Comparison of ENCODE assay signal across 8 mouse cellular contexts in the genomic region with DNA sequence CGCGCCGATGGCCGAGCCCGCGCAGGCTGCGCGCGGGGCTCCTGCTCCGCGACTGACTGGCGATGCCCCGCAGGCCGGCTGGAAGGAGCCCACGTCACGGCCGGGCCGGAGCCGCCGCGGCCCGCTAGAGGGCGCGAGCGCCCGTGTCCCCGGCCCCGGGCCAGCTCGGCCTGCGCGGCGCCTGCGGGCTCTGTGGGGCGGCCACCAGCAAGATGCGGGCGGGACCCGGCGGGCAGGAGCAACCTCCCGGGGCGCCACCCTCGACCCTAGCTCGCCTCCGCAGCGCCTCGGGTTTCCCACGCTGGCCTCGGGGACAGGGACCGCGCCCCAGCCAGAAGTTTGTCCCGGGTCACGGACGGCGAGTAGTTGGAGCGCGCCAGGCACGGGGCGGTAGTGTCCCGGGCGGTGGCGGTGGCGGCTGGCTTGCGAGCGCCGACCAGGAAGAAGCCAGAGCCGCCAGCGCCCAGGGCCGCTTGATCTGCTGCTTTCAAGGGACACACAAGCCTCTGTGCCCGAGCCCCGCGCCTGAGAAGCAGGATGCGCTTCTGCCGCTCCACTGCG. TPM values are rescaled to one million over a fixed set of nuclear protein-coding genes. Genes with fewer than 3 reads are reported as not detected.
DNase-seq lines count a peak whose midpoint lies in the region; ATAC-seq and TF ChIP-seq lines count a peak whose summit lies in the region.

Ptprm (minus strand) TSS at position 7 of the 561 bp plus-strand sequence.

- H3K4me1 ChIP-seq in hindbrain, postnatal 0 days (ENCODE audit: insufficient read depth, low read length), result no peaks in the 10 kb centered on the region

- ATAC-seq in hindbrain, postnatal 0 days, result peak; percentile 95

- H3K4me3 ChIP-seq in hindbrain, postnatal 0 days (ENCODE audit: low read length), result peak within 1 kb of the TSS; percentile 79

- under 1% methylated on average over 37 of the region's 73 CpGs for WGBS in hindbrain, postnatal 0 days

- peak within 1 kb of the TSS; percentile 87 for H3K4me2 ChIP-seq in hindbrain, postnatal 0 days (ENCODE audit: low read depth, low read length)

- H3K27me3 ChIP-seq in hindbrain, postnatal 0 days (ENCODE audit: insufficient read depth, low read length), result no peaks in the 10 kb centered on the region

- intact Hi-C loops in gastrocnemius, postnatal 14 days (cut with DNase I; ENCODE audit: low total_unique reads), result loop anchor here (5.0 to 10.0 kb wide), 2 partner anchors 118 to 230 kb away; no protein-coding TSS in a partner anchor

- TF ChIP-seq CTCF in hindbrain, postnatal 0 days (IDR thresholded peaks at IDR 0.05; ENCODE audit: low read depth), result no peak

- DNase-seq in adrenal gland, postnatal 14 days, result peak; percentile 93
- DNase-seq in embryo, embryonic 10 days (ENCODE audit: low spot score), result peak; percentile 85
- peak; percentile 90 for DNase-seq in gastrocnemius, postnatal 14 days
- DNase-seq in hindbrain, postnatal 0 days (ENCODE audit: low spot score), result peak; percentile 92
- peak; percentile 57 to 75 for DNase-seq in left cerebral cortex, adult 18-20 months (ENCODE audit: low spot score in 2 of 2)
- peak; percentile 88 for DNase-seq in lung, postnatal 36 days
- DNase-seq in right cerebral cortex, postnatal 10 days (ENCODE audit: low spot score in 2 of 2), result peak; percentile 76 to 79
- peak; percentile 77 to 78 for DNase-seq in urinary bladder, postnatal 4 days (ENCODE audit: low spot score in 2 of 2)

- no peaks in the 10 kb centered on the region for H3K9me3 ChIP-seq in hindbrain, postnatal 0 days (ENCODE audit: low read length)

- peak within 1 kb of the TSS; percentile 74 for H3K27ac ChIP-seq in hindbrain, postnatal 0 days

- peak within 1 kb of the TSS; percentile 70 for H3K9ac ChIP-seq in hindbrain, postnatal 0 days (replicated peaks; ENCODE audit: low read length)

- H3K36me3 ChIP-seq in hindbrain, postnatal 0 days (ENCODE audit: insufficient read depth, low read length), result no peaks in the 10 kb centered on the region

RNA-seq across cellular contexts. Expression of gene Ptprm, which starts in this region (rescaled TPM):
- total RNA-seq in adrenal gland, postnatal 14 days (2021), result 43.8 and 46.5 TPM in 2 replicates
- total RNA-seq in gastrocnemius, postnatal 14 days (2021), result 10 to 100 TPM; 31.2 to 33.6 TPM
- 52.4 and 63.6 TPM in 2 replicates for total RNA-seq in hindbrain, postnatal 0 days (2014; rRNA removed)
- 19.3 and 19.9 TPM in 2 replicates for polyA plus RNA-seq in hindbrain, postnatal 0 days (2015; fragmentation: Nextera tagmentation; extraction: Ambion mirVana)
- 10 to 100 TPM; 35.7 to 39.5 TPM for total RNA-seq in left cerebral cortex, adult 18-20 months (2021)

Comparison
In these comparisons a context has a peak if more than half of its experiments do, and no peak if none do; other contexts are left out.
1. Peak in every context shown above with its lines: DNase-seq, ATAC-seq, H3K4me3 ChIP-seq and H3K27ac ChIP-seq.